Mouse (Mus musculus): Measurements from ENCODE around the gene Sell.

DNA sequence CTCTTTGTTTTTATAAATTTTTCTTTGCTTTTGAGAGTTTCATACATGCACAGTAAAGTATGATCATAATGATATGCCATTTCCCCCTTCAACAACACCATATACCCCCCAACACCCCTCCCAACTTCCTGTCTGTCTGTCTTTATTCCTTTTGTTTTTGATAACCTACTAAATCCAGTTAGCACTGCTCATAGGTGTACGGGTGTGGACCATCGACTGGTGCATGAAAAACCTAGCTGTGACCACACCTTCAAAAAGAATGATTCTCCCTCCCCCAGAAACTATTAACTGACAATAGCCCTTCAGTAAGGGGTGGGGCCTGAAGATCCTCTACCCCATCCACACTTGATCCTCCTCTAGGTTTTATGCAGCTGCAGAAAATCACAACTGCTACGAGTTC lies 2.0 kb downstream of the Sell start:
- TF ChIP-seq TAL1 (IDR thresholded peaks at IDR 0.05; ENCODE audit: low read length) (no peak), GATA1 (IDR thresholded peaks at IDR 0.05; ENCODE audit: low read length) (no peak)
